Mouse (Mus musculus) midbrain, embryonic 16.5 days (tissue): ENCODE data around the gene Mesp2. TPM values are rescaled to one million over a fixed set of nuclear protein-coding genes. Genes with fewer than 3 reads are reported as not detected.

ENCODE experiments used
- polyA plus RNA-seq: library from polyadenylated mRNA; unstranded; fragments of >200 nt; fragmentation: Nextera tagmentation; extraction: Ambion mirVana; gene quantifications from 2 replicates; pipeline ENCODE4 v1.2.1, GENCODE M21; 2015

The Mesp2 gene
- polyA plus RNA-seq, 1 experiment from 2014 or later, result 1.4 TPM

Other genes starting within 250 kb of the Mesp2 start
- gene Rhcg, start 193.1 kb upstream of the Mesp2 start, polyA plus RNA-seq, result 2.3 and 4.3 TPM in 2 replicates
- 0.87 and 0.92 TPM in 2 replicates for gene Ticrr, start 150.5 kb upstream of the Mesp2 start, polyA plus RNA-seq
- gene Kif7, start 95.0 kb upstream of the Mesp2 start, polyA plus RNA-seq, result 1.3 and 1.9 TPM in 2 replicates
- 0.22 and 0.24 TPM in 2 replicates for gene Plin1, start 77.8 kb upstream of the Mesp2 start, polyA plus RNA-seq
- 12.7 and 13.9 TPM in 2 replicates for gene Pex11a, start 67.6 kb upstream of the Mesp2 start, polyA plus RNA-seq
- gene Wdr93, start 67.6 kb upstream of the Mesp2 start, polyA plus RNA-seq, result 0.33 and 0.50 TPM in 2 replicates
- gene Mesp1, start 16.9 kb upstream of the Mesp2 start, polyA plus RNA-seq, result 0.16 and 0.29 TPM in 2 replicates
- 3.2 and 3.4 TPM in 2 replicates for gene Anpep, start 50.3 kb downstream of the Mesp2 start, polyA plus RNA-seq
- 49.7 and 54.6 TPM in 2 replicates for gene Ap3s2, start 109.9 kb downstream of the Mesp2 start, polyA plus RNA-seq
- gene Arpin, start 124.6 kb downstream of the Mesp2 start, polyA plus RNA-seq, result 17.6 and 21.2 TPM in 2 replicates
- gene Zfp710, start 214.1 kb downstream of the Mesp2 start, polyA plus RNA-seq, result 15.0 and 15.8 TPM in 2 replicates